Mouse (Mus musculus) lung, adult 2 months (tissue): Measurements from ENCODE around the gene Hspa12a.

Experiments used
- CTCF ChIP-seq: fragments of 200-500 bp; IDR thresholded peaks from 2 replicates; pipeline ENCODE4 v1.5.1; 2011; ENCODE audit warnings: mild to moderate bottlenecking, low read length, control low read depth; ENCODE audit not compliant: insufficient read depth
- POLR2A ChIP-seq: fragments of 200-500 bp; IDR thresholded peaks from 2 replicates; pipeline ENCODE4 v1.6.1; 2011; ENCODE audit warnings: low read depth, mild to moderate bottlenecking, control low read depth, low read length, borderline replicate concordance; ENCODE audit errors: extremely low read depth

GRCm38 (mm10) chr19:58889306-58890038 is 54.0 kb downstream of the Hspa12a start:
- TF ChIP-seq CTCF (no peak), POLR2A (no peak)
